Mouse (Mus musculus) mesoderm, embryonic 11.5 days (tissue): ENCODE data around the gene Tmem88.

Source experiments
- DNase-seq: peaks from one replicate; pipeline ENCODE4 v3.0.0-alpha.2; 2012; ENCODE audit warnings: low read depth, low spot score

Gene Tmem88

DNA sequence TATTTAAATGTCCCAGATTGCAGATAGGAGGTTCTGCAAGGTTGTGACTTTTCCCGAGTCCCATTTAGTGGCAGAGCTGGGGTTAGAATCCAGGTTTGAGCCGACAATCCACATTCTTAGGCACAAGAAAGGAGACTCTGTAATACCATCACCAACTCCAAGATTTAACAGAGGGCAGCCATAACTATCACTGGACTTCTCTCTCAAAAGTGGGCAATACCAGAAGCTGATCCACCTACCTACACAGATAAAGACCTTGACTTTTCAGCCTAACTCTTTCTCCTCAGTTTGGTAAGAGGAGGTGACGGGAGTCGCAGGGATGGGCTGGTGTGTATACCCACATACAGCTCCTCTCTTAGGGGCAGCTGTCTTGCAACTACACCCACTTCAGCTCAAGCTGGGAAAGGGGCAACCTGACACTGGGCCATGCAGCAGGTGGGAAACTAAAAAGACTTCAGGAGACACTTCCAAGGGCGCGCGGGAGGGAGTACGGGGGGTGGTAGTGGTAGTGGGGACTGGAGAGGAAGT, 19.0 kb upstream of the Tmem88 start:
- DNase-seq: no peak

DNA sequence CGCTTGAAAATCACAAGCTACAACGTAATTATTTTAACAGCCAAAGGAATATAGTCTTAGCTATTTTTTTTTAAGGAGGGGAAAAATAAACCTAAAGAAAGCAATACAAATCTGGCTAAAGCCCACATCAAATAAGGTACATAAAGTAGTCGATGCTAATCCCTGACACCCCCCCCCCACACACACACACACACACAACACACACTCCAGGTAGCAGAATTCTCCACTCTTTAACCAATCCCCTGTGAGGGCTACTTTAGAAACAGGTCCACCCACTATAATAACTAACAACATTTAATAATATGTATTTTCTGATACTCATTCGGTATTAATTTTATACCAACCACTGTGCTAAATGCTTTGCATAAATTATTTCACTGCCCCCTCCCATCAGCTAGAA, 18.5 kb upstream of the Tmem88 start:
- no peak for DNase-seq

DNA sequence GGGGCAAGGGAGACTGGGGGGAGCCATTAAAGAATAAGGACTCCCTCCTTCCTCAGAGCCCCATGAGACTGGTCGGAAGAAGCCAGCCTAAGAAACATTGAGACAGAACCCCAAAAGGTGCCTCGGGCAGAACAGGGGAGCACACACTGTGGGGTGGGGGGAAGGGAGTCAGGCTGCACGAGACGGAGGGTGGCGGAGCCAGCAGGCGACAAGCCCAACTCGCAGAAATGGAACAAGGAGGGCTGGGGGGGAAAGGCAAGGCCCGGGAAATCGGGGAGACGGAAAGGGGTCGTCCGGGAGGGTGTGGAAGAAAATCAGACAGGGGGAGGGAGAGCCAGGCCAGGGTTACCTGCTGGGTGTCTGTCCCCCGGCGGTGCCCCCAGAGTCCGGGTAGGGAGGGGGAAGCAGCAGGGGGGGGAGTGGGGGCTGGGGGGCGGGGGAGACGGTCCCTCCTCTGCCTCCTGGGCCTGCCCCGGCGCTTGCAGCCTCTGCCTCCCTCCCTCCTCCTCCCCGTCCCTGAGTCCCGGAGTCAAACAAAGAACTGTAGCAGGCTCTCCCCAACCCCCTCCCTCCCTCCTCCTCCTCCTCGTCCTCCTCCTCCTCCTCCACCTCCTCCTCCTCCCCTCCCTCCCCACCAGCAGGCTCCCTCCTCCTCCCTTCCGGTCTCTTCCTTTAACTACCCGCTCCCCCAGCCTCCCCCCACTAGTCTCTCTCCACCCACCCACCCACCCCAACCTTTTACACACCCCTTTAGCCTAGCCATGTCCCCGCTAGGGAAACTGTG, 17.8 kb upstream of the Tmem88 start:
- peak; percentile 88 for DNase-seq

DNA sequence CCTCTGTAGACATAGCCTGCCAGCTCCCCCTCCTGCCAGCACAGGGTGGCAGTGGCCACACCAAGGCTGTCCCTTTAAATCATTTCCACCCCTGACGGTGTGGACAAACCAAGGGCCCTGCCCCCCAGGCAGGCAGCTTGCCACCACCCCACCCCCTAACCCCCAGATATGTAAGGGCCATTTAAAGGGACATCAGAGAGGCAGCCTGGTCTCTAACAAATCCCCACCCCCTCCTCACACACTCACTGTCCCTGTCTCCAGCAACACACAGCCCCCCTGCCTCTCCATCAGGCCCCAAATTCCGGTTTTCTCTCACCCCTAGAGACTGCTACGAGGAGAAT, 17.3 kb upstream of the Tmem88 start:
- no peak for DNase-seq

DNA sequence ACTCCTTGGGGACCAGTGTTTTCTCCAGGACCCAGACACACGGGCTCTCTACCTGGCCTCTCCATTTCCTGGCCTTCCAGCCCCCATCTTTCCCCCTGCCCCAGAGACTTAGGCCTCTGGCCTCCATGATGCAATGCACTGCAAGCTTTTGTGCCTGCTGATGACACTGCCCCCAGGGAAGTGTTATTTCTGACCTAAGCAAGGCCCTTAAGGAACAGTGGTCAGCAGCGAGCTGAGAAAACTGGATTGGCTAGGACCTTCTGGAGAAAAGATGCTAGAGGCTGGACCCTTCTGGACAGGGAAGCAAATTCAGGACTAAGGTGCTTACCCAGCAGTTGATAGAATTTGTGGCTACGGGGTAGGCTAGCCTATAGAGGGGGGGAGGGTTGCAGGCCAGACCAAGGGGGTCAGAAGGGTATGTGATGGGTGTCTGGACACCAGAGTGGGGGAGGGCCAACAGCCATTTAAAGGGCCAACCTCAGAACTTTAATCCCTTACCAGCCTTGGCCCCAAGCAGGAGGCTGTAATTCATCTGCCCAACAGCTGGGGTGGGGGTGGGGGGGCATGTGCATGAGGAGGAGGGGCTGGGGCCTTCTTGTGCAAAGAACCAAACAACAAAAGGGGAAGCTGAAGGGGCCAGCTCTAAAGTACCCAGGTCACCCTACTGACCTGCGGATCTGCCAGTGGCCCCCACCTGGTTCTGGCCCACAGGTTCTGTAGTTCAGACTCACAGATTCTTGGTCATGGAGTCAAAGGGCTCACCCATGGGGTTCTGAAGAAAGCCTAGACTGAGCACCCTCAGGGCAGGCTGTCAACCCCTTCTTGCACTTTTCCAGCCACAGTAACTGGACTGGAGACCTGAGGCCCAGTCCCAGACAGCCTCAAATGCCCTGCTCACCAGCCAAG, 16.6 kb upstream of the Tmem88 start:
- no peak for DNase-seq

DNA sequence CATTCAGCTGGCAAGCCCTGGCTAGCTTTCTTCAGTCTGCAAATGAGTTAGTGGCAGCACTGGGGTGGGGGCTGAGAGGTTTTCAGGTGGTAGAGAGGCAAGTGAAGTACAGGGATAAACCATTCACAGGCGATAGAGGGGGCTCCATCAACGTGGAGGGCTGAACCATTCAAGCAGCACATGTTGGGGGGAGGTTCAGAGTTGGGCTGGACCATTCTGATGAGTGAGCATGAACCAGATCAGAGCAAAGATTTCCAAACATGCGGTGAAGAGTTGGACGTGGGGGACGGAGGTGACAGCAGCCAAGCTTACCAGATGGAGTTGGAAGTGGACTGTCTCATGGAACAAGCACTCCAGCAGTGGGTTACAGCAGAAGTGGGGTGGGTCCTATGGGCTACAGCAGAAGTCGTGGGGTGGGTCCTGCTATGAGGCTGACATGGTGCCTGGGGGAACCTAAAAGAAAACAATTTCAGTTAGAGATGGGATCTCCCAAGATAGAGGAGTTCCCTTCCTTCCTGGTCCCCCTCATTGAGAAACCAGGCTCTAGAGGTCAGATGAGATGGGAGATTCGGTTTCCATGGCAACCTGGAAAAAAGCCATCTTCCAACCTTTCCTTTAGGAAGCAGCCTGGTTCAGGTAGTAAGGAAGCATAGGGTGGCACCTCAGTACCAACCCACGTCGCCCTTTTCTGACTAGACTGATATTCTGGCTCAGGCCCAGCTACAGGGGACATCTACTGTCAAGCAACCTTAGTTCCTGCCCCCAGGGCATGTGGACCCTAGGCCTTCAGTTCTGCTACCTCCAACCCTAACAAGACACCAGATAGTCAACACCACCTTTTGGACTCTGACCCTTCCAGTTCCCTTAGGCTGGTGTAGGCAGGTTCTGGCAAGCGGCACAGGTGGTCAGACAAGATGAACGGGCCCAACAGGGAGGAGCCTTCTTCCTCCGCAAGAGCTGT, 15.5 kb upstream of the Tmem88 start, which contains the start of gene Kdm6b:
Kdm6b (minus strand) TSS at position 455 of the 961 bp plus-strand sequence.
- DNase-seq: no peak

DNA sequence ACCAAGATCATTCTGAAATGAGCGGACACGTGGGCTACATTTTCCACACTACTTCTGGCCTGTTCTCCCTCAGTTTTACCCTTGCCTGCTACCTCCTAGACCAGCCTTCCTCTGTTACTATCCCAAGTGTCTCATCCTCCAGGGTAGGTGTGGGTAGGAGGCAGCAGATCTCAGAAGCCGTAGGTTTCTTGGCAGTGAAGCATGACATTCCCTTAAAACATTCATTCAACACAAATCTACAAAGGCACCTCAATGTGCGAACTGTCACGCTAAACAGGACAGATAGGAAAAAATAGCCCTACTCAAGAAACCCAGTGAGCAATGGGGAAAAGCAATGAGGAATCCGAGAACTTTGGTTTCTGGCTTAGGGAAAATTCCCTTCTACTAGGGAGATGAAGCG, 14.5 kb upstream of the Tmem88 start:
- no peak for DNase-seq

DNA sequence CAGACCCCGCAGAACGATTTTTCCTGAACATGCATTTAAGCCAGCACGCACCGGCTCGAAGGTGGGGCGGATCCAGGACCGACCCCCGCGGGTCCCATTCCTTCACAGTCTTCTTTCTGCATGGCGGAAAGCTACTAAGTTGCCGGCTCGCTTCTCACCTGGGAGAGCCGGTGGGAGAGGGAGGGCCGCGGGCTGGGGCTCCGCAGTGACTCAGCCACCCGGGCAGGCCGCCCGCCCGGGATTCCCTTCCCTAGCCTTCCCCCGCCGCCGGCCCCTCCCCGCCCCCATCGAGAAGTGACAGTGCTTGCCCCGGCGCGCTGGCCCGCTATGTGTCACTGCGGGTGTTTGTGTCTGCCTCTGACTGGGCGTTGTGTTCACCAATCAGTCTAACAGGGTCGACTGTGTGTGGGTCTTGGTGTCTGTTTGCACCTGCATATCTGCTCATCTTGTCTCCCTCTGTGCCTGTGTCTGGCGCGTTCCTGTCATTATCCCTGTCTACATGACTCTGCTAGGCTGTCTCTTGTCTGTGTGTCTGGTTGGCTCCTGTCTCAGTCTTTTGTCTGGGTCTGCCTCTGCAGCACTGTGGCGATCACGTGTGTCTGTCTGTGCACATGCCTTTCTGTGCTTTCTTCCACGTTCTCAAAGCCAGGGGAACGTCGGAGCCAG, 13.6 kb upstream of the Tmem88 start:
- no peak for DNase-seq

DNA sequence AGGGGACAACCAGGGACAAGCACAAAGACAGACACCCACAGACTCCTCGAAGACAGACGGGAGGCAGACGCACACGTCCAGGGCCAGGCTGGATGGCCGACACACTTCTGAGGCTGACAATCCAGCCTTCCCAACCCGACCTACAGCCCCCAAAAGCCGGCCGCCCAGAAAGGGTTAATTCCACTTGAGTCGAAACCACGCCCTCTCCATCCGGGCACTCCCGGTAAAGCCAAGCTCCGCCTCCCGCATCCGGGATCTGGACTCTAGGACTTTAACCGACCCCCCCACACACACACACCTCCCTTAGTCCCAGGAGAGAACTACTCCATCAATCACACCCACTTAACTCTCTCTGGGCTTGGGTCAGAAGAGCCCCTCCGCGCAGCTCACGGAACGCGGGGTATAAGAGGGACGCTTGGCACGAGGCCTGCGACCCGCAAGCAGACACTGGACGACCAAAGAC, 13.1 kb upstream of the Tmem88 start:
- DNase-seq: peak; percentile 98

DNA sequence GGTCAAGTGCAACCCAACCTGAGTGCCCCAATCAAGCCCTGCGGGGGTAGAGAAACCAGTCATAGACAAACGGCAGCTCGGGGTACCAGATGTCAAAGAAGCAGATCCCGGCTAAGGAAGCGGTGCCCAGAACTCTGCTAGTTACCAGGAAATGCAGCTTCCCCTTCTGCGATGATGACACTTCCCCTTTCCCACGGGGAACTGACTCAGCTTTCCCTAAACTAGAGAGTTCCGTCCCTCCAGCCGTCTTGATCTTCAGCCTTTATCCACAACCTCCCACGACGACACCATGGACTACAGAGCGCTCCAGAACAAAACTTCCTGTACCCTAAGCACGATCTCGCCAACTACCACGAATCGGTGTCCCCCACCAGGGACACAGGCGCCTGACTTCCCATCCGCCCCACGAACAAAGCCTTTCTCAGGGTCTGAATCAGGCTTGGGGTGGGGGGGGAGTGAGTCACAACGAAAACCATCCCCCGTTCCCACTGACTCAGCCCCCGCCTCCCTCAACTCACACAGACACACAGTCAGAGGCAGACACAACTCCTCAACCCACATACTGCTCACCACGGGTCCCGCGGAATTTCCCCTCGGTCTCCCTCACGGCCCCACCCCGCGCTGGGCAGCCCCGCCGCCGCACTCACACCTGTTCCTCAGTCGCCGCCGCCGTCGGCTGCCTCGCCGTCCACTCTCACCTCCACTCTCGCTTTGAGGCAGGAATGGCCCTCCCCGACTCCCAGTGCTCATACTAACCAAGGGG, 12.5 kb upstream of the Tmem88 start:
- DNase-seq: no peak

DNA sequence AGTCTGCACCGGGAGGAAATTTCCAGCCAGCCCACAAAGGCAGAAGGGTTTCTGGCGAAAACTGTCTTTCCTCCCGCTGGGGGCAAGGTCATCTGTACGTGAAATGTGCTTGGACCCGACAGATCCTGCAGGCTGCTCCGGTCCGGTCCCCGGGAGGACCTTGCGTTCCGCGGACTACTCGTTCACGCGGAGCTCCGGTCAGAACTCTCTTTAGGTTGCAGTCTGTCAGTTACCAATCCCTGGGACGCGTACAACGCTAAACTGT, 11.9 kb upstream of the Tmem88 start:
- no peak for DNase-seq

DNA sequence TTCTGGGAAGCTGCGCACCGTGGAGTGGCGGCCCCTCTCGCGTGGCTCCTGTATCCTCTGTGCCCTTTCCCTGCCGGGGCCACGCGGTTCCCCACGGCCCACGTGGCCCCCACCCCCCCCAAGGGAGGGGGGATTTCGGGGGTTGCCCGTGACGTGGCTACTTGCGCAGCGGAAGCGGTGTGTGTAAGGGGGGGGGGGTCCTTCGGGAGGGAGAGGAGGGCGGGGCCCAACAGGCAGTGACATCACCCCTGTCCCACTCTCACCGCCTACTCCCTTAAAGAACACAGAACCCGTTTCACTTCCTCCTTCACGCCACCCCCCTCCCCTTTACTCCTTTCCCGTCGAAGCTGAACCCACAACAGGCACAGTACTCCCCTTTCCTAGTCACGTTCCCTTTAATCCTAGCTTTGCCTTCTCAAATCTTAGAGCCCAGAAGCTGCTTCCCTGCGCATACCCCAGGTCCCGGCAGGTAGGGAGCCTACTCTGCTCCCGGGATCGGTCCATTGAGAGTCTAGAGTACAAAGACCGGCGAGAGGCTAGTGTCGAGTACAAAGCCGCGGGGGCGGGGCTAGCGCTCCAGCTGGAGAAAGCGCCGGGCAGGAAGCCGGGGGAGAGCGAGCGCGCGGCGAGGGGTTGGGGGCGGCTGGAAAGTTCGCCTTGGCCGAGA, 11.5 kb upstream of the Tmem88 start:
- peak; percentile 85 for DNase-seq

DNA sequence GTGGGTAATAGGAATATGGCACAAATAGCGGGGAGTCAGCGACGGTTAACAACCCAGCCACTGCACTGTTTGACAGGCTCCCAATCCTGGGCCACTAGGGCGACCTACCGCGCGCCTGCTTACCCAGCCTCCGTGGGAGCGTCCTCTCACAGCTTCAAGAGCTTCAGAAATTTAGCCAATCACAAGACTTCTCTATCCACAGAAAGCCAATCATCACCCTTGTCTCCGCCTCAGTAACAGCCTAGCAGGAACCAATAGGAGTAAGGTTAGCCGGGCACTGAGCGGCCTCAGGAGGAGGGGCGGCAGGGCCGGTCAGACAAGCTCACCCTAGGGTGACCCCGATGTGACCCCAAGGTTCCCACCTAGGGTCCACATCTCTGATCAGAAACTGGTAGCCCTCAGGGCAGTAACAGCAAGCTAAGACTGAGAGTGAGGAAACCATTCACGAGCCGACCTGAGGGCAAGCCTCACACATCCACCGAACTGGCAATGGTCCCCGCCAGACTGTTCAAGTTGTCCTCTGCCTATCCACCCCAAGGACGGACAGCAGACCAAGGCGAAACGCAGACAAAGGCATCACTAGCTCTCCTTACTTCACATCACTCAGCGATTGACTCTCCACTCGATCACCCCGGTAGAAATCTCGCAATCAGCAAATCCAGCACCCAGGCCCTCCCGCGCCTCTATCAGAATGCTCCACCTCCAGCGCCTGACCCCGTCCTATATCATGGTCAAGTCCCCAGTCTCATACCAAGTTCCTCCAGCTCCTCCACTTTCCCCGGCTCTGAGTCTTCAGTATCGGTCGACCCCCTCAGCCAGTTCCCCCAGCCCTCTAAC, 10.7 kb upstream of the Tmem88 start:
- peak; percentile 94 for DNase-seq

DNA sequence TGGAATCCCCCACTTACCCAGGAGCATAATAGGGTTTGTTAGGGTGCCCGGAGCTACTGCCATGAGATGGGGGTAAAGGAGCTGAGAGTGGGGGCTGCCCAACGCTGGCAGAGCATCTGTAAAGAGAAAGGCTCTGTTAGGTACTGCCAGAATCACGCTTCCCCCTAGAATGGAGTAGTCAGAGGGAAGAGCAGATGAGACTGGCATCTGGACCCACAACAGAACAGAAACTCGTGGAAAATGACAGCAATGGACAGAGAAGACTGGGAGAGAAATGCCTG, 9.6 kb upstream of the Tmem88 start:
- DNase-seq: no peak

DNA sequence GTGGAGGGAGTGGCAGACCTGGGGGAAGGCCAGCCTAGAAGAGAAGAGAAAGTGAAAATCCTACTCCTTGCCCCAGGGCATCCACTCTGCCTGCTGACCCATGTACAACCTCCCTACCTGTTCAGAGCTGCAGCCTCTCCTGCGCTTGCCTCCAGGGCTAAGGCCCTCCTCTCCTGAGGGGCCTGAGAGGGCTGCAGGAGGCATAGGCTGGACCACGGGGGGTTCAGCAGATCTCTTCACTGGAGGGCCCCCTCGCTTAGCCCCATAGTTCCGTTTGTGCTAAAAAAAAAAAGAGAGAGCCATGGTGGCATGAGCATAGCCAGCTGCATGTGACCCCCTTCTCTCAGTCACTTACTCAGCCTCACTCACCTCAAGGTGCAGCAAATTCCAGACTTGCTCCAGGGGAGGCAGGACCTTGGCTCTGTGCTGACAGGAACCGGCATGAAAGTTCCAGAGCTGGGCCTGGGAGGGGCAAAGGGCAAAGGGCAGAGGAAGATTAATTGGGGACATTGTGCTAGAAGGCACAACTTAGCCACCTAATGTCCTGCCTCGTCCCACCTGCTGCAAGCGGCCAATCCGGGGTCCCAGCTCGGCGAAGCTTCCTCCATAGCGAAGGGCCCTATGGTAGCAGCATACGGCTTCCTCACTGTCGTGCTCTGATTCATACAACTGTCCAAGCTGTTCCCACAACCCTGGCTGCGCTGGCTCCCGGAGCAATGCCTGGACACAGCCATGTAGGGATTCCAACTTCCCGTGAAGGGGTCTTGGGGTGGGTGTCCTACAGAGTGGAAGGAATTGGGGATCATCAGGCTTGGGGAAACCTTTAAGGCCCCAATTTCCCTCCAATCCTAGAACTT, 9.1 kb upstream of the Tmem88 start:
- DNase-seq: no peak

DNA sequence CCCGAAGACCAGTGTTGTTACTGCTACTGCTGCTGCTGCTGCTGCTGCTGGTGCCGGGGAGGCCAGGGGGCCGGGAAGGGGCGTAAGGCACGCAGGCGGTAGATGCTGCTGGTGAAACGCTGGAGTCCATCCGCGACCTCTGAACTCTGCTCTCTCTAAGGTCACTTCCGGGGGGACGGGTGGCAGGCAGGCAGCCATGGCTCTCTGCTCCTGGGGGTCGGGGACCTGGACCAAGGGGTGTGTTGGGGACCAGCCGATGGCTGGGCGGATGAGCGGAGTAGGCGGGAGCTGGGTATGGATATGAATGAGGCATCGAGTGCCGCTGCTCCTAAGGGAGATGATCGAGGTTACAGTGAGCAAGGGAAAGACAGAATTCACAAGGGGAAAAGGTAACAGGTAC, 8.2 kb upstream of the Tmem88 start:
- DNase-seq: no peak

DNA sequence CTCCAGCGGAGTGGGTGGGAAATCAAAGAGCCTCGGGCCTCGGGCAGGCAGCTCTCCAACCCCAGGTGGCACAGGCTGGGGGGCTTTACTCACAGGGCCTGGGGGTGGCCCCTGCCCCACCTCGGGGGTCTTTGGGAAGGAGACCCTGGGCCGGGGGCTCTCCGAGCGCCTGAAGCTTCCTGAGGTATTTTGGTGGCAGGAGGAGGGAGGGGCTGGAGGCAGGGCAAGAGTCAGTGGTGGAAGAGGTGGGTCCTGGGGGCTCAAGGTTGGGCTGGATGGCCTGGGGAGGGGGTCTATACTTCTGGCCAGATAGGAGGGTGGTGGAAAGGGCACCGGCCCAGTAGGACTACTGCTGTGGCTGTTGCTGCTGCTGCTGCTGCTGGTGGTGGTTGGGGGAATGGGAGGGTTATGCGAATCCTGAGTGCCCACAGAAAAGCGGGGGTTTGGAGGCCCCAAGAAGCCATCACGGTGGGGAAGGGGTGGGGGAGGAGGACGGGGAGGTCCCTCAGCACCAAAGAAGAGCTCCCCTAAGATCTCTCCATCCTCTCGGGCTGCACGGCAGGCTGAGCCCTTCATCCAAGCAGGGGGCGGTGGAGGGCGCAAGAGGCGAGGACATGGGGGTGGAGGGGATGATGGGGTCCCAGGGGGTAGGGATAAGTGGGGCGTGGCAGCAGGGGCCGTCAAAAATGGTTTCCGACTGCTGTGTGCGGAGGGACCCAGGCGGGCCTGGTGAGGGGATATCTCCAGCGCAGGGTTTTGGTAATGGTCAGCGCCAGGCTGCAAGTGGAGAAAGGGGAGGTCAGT, 7.6 kb upstream of the Tmem88 start:
- DNase-seq: no peak
